Comparison of ENCODE assay signal across 14 mouse cellular contexts in the genomic region with DNA sequence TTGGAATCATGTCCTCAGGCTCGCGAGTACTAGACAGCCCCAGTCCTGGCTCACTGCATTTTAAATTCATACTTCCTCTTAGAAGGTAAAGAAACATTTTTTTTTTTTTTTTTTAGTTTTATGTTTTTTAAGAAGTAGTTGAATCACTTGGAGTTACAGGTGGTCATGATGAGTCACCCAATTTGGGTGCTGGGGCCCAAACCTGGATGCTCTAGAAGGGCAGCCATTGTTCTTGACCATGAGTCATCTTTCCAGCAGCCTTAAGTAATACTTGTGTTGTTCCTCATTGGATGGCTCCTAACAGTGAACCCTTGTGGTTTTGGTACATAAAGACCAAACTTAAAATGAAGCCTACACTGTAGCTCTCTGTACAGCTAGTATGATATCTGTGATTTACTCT.
"Had no signal": no experiment of that assay in that cellular context is flagged by ENCODE, and none has a peak within 500 bp of the region (broad histone marks: within the 10 kb centered on the region; RNA-seq: fewer than 3 reads in every experiment).

No protein-coding gene starts in this region.

- H3K9me3 ChIP-seq: liver, embryonic 13.5 days had no signal

- DNase-seq: kidney, postnatal 25 days; liver, embryonic 13.5 days; lung, embryonic 14.5 days; midbrain, embryonic 14.5 days; right cerebral cortex, adult 18-20 months; right cerebral cortex, postnatal 14 days; right cerebral cortex, postnatal 4 days; thymus, adult 2 months; thymus, postnatal 14 days; thymus, postnatal 4 days had no signal

- H3K27me3 ChIP-seq: liver, embryonic 13.5 days had no signal

- H3K9ac ChIP-seq: liver, embryonic 13.5 days; lung, embryonic 14.5 days had no signal

- ATAC-seq: lung, postnatal 0 days had no signal

- H3K4me2 ChIP-seq: liver, embryonic 13.5 days; lung, embryonic 14.5 days had no signal

- H3K27ac ChIP-seq: kidney, postnatal 0 days; liver, embryonic 13.5 days; macrophage; stomach, postnatal 0 days had no signal

- H3K4me1 ChIP-seq: liver, embryonic 13.5 days had no signal

- H3K4me3 ChIP-seq: liver, embryonic 13.5 days had no signal
